Mouse (Mus musculus) lung, embryonic 14.5 days (tissue): ENCODE results near the gene Cep97. TPM values are rescaled to one million over a fixed set of nuclear protein-coding genes. Genes with fewer than 3 reads are reported as not detected.

Source experiments
- ATAC-seq: fragments of 200-750 bp; cut with Nextera tagmentation; 2 replicates; pipeline ENCODE4 v1.8.0; 2017; ENCODE audit warnings: mild to moderate bottlenecking, moderate TSS enrichment, moderate library complexity; ENCODE audit not compliant: insufficient read depth
- DNase-seq: peaks from one replicate; pipeline ENCODE4 v3.0.0-alpha.2; 2015
- H3K27ac ChIP-seq: fragments of 300-500 bp; sonication (generic); 2 replicates; pipeline ENCODE4 v1.5.1; 2014; ENCODE audit warnings: low read depth, mild to moderate bottlenecking, moderate library complexity
- H3K27me3 ChIP-seq: fragments of 300-500 bp; sonication (generic); 2 replicates; pipeline ENCODE4 v1.6.1; 2014; ENCODE audit warnings: low read length, control low read depth; ENCODE audit not compliant: insufficient read depth
- H3K36me3 ChIP-seq: fragments of 300-500 bp; sonication (generic); 2 replicates; pipeline ENCODE4 v1.6.1; 2014; ENCODE audit warnings: control low read depth; ENCODE audit not compliant: insufficient read depth
- H3K4me1 ChIP-seq: fragments of 300-500 bp; sonication (generic); 2 replicates; pipeline ENCODE4 v1.6.1; 2014; ENCODE audit warnings: antibody characterized with exemption, control low read depth; ENCODE audit not compliant: insufficient read depth
- H3K4me2 ChIP-seq: fragments of 300-500 bp; sonication (generic); 2 replicates; pipeline ENCODE4 v1.6.1; 2014; ENCODE audit warnings: mild to moderate bottlenecking
- H3K4me3 ChIP-seq: fragments of 300-500 bp; sonication (generic); 2 replicates; pipeline ENCODE4 v1.5.1; 2014; ENCODE audit warnings: low read depth, low read length
- H3K9ac ChIP-seq: fragments of 300-500 bp; sonication (generic); 2 replicates; pipeline ENCODE4 v1.6.1; 2014
- H3K9me3 ChIP-seq: fragments of 300-500 bp; sonication (generic); 2 replicates; pipeline ENCODE4 v1.6.1; 2016; ENCODE audit warnings: low read depth, low read length, control low read depth
- CTCF ChIP-seq: IDR thresholded peaks from 2 replicates; pipeline ENCODE4 v1.5.1; 2016; ENCODE audit warnings: antibody characterized with exemption, low read depth
- WGBS: fragments of 180-500 bp; shearing (Covaris S2); extraction: QIAGEN DNeasy Blood & Tissue Kit; methylation state at CpG from one replicate; pipeline ENCODE4 v1.1.7; 2014; 5-methylcytosine and 5-hydroxymethylcytosine counted together
- polyA plus RNA-seq: library from polyadenylated mRNA; unstranded; fragments of >200 nt; fragmentation: Nextera tagmentation; extraction: Ambion mirVana; gene quantifications from 2 replicates; pipeline ENCODE4 v1.2.1, GENCODE M21; 2014

Cep97 gene
- polyA plus RNA-seq, 1 experiment from 2014 or later: 14.0 TPM

DNA sequence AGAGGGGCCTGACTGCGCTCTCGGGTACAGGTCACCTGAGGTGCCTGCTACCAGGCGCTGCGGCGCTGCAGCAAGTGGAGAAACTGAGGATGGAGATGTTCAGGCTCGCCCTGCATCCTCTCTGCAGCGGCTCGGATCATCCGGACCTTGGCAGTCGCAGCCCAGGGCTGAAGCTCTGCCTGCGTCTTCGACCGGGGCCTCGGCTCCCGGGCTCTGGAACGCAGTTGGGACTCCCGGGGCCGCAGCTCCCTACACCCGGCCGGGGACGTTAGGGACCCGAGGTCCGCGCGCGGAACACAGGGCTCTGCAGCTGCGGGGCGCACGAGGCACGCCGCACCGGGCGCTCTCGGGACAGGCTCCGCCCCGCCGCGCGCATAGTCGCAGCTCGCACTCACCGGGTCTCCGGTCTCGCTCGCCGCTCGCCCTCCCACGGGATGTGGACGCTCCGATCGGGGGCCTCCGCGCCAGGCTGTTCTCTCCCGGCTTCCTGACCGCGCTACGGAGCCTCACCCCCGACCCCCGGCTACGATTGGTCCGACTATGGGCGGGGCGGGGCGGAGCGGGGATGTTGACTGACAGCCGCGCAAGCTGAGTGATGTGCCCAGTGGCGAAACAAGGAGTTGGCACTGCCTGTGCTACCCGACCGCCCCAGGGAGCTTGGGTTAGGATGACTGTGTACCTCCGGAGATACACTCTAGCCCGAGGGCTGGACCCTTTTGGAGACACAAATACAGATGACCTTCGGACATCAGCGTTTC is 39.6 kb downstream of the Cep97 start, which contains the start of gene Nxpe3:
TSS of gene Nxpe3 (minus strand) at position 393 of the 758 bp plus-strand sequence.
- Histone ChIP-seq H3K27me3 (no peaks in the 10 kb centered on the region), H3K4me1 (no peaks in the 10 kb centered on the region), H3K9ac (peak within 1 kb of the TSS; percentile 70), H3K4me3 (peak within 1 kb of the TSS; percentile 76), H3K36me3 (0 out of 2 replicates have a peak, but pooled peaks cover 6% of the 10 kb centered on the region), H3K4me2 (peak within 1 kb of the TSS; percentile 85), H3K27ac (peak within 1 kb of the TSS; percentile 86), H3K9me3 (no peaks in the 10 kb centered on the region)
- WGBS: under 1% methylated on average over 67 of the region's 74 CpGs
- ATAC-seq (peak; percentile 94), DNase-seq (peak; percentile 89)
- TF ChIP-seq CTCF: 0 out of 2 replicates have a peak, but pooled peaks have one; percentile 10

DNA sequence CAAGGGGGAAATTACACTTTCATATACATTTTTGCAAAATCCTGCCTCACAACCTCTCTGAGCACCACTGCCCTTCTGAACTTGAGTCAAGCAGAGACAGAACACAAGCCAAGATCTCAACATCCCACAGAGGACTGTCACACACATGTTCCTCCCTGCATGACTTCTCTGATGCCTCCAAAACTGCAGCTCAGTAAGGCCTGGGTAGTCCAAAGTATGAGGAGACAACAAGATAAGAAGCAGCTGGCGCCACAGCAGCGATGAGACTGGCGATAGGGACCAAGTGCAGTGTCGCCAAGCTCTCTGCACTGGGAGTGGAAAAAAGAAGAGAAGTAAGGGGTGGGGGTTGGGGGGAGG is 40.1 kb downstream of the Cep97 start:
- peak overlapping the region; percentile 70 for H3K9ac ChIP-seq
- peak overlapping the region; percentile 76 for H3K4me3 ChIP-seq
- DNase-seq (peak; percentile 77), ATAC-seq (peak; percentile 54)
- H3K4me1 ChIP-seq: no peaks in the 10 kb centered on the region
- peak overlapping the region; percentile 85 for H3K4me2 ChIP-seq
- 0 out of 2 replicates have a peak, but pooled peaks cover 6% of the 10 kb centered on the region for H3K36me3 ChIP-seq
- H3K27ac ChIP-seq: peak overlapping the region; percentile 86
- 0% methylated on average over 4 of the region's 4 CpGs for WGBS
- no peaks in the 10 kb centered on the region for H3K9me3 ChIP-seq
- no peak for TF ChIP-seq CTCF
- H3K27me3 ChIP-seq: no peaks in the 10 kb centered on the region

DNA sequence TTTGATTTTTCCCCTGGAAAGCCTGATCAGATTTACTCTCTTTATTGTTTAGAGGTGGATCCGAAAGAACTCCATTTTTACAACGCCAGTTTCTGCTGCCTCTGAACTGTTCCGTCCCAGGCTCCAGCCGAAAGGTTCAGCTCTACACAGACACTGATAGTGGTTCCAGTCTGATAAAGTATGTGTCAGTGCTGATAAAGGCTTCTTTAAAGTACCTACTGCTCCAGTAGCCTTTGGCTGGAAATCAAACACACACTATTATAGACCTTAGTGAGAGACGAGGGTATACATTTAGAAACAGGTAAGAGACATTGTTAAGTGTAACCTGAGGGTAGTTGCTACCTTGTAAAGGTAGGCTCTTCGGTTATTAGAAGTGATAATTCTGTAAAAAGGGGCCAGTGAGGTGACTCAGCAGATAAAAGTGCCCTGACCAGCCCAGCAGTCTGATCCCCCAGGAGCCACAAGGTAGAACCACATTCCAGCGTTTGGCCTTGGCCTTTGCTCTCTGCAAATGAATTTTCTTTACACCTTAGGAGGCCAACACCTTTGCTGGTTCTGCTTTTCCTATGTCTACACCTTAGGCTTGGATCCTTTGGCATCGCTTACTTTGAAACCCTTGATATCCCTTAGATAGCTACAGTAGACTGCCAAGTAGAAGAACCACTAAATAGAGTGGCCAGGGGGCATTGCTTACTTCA is 41.1 kb downstream of the Cep97 start:
- H3K27ac ChIP-seq: no peak overlapping the region
- ATAC-seq (no peak), DNase-seq (no peak)
- WGBS: 54% methylated on average over 8 of the region's 8 CpGs
- no peak for TF ChIP-seq CTCF
- no peaks in the 10 kb centered on the region for H3K27me3 ChIP-seq
- H3K9ac ChIP-seq: no peak overlapping the region
- H3K4me3 ChIP-seq: 0 out of 2 replicates have a peak overlapping the region, but pooled peaks have one; percentile 76
- no peaks in the 10 kb centered on the region for H3K9me3 ChIP-seq
- peak overlapping the region; percentile 85 for H3K4me2 ChIP-seq
- no peaks in the 10 kb centered on the region for H3K4me1 ChIP-seq
- H3K36me3 ChIP-seq: 0 out of 2 replicates have a peak, but pooled peaks cover 6% of the 10 kb centered on the region

DNA sequence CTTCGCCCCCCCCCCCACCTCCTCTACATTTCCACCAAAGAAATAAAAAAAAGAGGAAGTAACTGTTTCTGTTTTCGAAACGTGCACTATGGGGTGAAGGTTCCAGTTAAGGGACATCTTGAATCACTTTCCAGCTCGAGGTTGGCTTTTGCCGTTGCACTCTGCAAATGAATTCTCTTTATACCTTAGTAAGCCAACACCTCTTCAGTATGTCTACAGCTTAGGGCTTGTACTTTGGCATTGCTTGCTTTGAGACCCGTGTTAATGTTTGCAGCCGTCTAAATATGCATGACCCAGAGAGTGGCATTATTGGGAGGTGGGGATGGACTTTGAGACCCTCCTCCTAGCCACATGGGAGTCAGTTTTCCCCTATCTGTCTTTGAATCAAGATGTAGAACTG is 42.2 kb downstream of the Cep97 start:
- no peak for ATAC-seq
- H3K4me1 ChIP-seq: no peaks in the 10 kb centered on the region
- 66% methylated on average over 6 of the region's 7 CpGs for WGBS
- H3K36me3 ChIP-seq: peaks cover 10% of the 10 kb centered on the region; the same call in 1 of the 2 replicates
- H3K4me2 ChIP-seq: no peak overlapping the region
- H3K27ac ChIP-seq: no peak overlapping the region
- H3K27me3 ChIP-seq: no peaks in the 10 kb centered on the region
- DNase-seq: no peak
- H3K4me3 ChIP-seq: no peak overlapping the region
- TF ChIP-seq CTCF: no peak
- H3K9me3 ChIP-seq: no peaks in the 10 kb centered on the region
- H3K9ac ChIP-seq: no peak overlapping the region

DNA sequence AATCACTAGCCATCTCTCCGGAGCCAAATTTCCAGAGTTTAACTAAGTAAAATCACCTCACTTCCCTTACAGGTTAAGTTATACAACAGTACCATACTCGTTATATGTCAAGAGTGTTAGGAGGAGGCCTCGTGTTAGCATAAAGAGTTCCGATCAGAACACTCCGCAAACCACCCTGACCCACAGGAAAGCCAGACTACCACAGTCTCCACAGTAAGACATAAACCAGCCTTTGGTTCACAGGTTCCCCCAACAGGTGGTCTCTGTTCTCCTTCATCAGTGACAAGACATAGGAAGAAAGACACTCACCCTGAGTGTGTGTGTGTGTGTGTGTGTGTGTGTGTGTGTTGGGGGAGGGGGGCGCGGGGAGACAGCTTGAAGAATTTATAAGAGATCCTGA is 43.3 kb downstream of the Cep97 start:
- no peak for ATAC-seq
- Histone ChIP-seq H3K9me3 (no peaks in the 10 kb centered on the region), H3K4me1 (no peaks in the 10 kb centered on the region), H3K36me3 (peaks cover 10% of the 10 kb centered on the region; the same call in 1 of the 2 replicates), H3K4me2 (no peak overlapping the region), H3K27me3 (no peaks in the 10 kb centered on the region), H3K27ac (no peak overlapping the region), H3K9ac (no peak overlapping the region), H3K4me3 (no peak overlapping the region)
- 87% methylated on average over 7 of the region's 7 CpGs for WGBS
- DNase-seq: no peak
- TF ChIP-seq CTCF: no peak

DNA sequence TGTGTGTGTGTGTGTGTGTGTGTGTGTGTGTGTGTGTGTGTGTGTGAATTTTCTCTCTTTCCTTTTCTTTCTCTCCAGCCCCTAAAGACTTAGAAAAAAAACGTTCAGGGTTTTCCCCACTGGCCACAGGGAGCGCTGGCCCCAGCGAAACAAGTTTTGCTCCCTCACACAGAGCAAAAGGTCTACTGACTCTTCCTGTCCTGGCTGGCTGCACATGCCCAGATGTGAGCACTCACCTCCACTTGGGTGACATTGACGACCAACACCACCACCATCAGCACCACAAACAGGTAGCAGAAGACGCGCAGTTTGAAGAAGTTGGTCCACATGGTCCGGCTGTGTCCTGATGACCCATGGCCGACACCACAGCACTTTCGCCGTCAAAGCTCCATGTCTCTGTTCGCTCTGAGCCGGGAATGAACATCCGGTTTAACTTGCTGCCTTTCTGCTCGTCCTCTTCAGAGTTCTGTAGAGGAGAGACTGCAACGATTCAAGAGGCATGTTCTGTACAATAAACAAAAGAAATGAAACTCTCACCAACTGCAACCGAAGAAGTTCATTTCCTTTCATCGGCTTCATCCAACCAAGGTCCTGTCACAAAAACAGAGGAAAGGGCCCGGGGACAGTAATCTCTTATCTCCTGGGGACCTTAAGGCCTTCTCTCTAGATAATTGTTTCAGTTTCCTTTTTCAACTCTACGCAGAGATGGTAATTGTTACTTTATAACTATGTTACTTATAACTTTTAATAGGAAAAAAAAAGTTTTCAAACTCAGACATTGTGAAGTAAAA is 44.1 kb downstream of the Cep97 start:
- Histone ChIP-seq H3K9ac (no peak overlapping the region), H3K4me1 (no peaks in the 10 kb centered on the region), H3K27me3 (no peaks in the 10 kb centered on the region), H3K27ac (no peak overlapping the region), H3K9me3 (no peaks in the 10 kb centered on the region), H3K4me3 (no peak overlapping the region), H3K36me3 (peaks cover 10% of the 10 kb centered on the region; the same call in 1 of the 2 replicates), H3K4me2 (no peak overlapping the region)
- no peak for ATAC-seq
- DNase-seq: no peak
- 83% methylated on average over 19 of the region's 19 CpGs for WGBS
- no peak for TF ChIP-seq CTCF
